Mouse (Mus musculus) liver, embryonic 16.5 days (tissue): ENCODE measurements around the gene Retnlg. TPM values are rescaled to one million over a fixed set of nuclear protein-coding genes. Genes with fewer than 3 reads are reported as not detected.
A peak's percentile ranks its signal among the peaks of the same experiment; 100 is the strongest.

Experiments
- ATAC-seq: fragments of 200-750 bp; cut with Nextera tagmentation; 2 replicates; pipeline ENCODE4 v1.8.0; 2017; ENCODE audit warnings: low read depth, mild to moderate bottlenecking, moderate number of reproducible peaks, moderate library complexity
- H3K27ac ChIP-seq: fragments of 300-500 bp; sonication (generic); 2 replicates; pipeline ENCODE4 v1.5.1; 2014; ENCODE audit warnings: mild to moderate bottlenecking, low read length
- H3K27me3 ChIP-seq: fragments of 300-500 bp; sonication (generic); 2 replicates; pipeline ENCODE4 v1.6.1; 2014; ENCODE audit warnings: low read depth, low read length, mixed read lengths; ENCODE audit not compliant: control insufficient read depth, insufficient read depth
- H3K36me3 ChIP-seq: fragments of 300-500 bp; sonication (generic); 2 replicates; pipeline ENCODE4 v1.6.1; 2014; ENCODE audit warnings: mild to moderate bottlenecking; ENCODE audit not compliant: control insufficient read depth, insufficient read depth
- H3K4me1 ChIP-seq: fragments of 300-500 bp; sonication (generic); 2 replicates; pipeline ENCODE4 v1.6.1; 2014; ENCODE audit warnings: low read depth, low read length, mixed read lengths; ENCODE audit not compliant: control insufficient read depth
- H3K4me2 ChIP-seq: fragments of 300-500 bp; sonication (generic); 2 replicates; pipeline ENCODE4 v1.6.1; 2014; ENCODE audit warnings: low read depth, low read length, mixed read lengths
- H3K4me3 ChIP-seq: fragments of 300-500 bp; sonication (generic); 2 replicates; pipeline ENCODE4 v1.5.1; 2014; ENCODE audit warnings: low read depth, mild to moderate bottlenecking, low read length
- H3K9ac ChIP-seq: fragments of 300-500 bp; sonication (generic); 2 replicates; pipeline ENCODE4 v1.6.1; 2014; ENCODE audit warnings: low read depth, low read length
- H3K9me3 ChIP-seq: fragments of 300-500 bp; sonication (generic); replicated peaks from 2 replicates; pipeline ENCODE4 v1.6.1; 2016; ENCODE audit warnings: low read length; ENCODE audit not compliant: control insufficient read depth
- WGBS: fragments of 180-500 bp; shearing (Covaris S2); extraction: QIAGEN DNeasy Blood & Tissue Kit; methylation state at CpG from one replicate; pipeline ENCODE4 v1.1.7; 2014; ENCODE audit not compliant: insufficient replicate concordance; 5-methylcytosine and 5-hydroxymethylcytosine counted together
- polyA plus RNA-seq: library from polyadenylated mRNA; unstranded; fragments of >200 nt; fragmentation: Nextera tagmentation; extraction: Ambion mirVana; gene quantifications from 2 replicates; pipeline ENCODE4 v1.2.1, GENCODE M21; 2015

Retnlg gene
- polyA plus RNA-seq, 1 experiment from 2014 or later = 25.2 TPM

DNA sequence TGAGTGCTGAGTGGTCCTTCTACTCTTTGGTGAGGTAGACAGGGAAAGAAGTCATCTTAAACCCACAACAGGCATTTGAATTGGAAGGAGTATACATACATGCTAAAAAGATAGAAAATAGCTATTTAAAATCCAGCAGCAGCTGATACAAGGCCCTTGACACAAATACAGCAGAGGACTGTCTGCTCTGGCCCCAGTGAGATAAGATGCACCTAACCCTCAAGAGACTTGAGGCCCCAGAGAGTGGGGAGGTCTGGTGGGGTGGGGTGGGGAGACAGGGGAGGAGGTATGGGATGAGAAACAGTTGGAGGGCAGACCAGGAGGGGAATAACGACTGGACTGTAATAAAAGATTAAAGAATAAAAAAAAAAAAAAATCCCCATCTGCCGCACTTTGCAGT is 4.7 kb upstream of the Retnlg start:
- H3K27ac ChIP-seq = no peak overlapping the region
- no peak overlapping the region for H3K9ac ChIP-seq
- H3K27me3 ChIP-seq = no peaks in the 10 kb centered on the region
- no peak overlapping the region for H3K4me3 ChIP-seq
- peak; percentile 76 for ATAC-seq
- whole genome bisulfite sequencing = 48% methylated on average over 2 of the region's 2 CpGs
- H3K4me1 ChIP-seq = no peaks in the 10 kb centered on the region; the same call in 1 of the 2 replicates
- no peaks in the 10 kb centered on the region for H3K9me3 ChIP-seq
- H3K36me3 ChIP-seq = no peaks in the 10 kb centered on the region
- no peak overlapping the region for H3K4me2 ChIP-seq

DNA sequence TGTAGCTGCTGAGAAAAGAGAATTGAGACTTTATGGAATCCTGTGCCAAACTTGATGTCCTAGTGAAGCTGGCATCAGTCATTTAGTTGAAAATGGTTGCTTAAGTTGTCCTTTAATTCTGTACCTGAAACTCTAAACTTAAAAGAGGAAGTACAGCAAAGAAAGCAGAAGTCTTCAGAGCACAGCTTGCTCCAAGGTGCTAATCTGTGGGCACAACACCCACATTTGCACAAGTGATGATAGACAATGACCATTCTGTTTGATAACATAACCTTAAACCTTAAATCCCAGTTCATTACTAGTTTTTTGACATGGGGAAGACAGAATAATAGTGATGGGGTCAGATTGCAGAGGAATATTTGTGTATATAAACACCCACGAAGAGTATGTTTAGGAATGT is 3.8 kb upstream of the Retnlg start:
- no peak overlapping the region for H3K27ac ChIP-seq
- no peak overlapping the region for H3K9ac ChIP-seq
- H3K4me3 ChIP-seq = no peak overlapping the region
- 54% methylated on average over 1 of the region's 1 CpGs for WGBS
- H3K4me1 ChIP-seq = no peaks in the 10 kb centered on the region; the same call in 1 of the 2 replicates
- H3K27me3 ChIP-seq = no peaks in the 10 kb centered on the region
- no peak for ATAC-seq
- no peaks in the 10 kb centered on the region for H3K9me3 ChIP-seq
- no peaks in the 10 kb centered on the region for H3K36me3 ChIP-seq
- H3K4me2 ChIP-seq = no peak overlapping the region

DNA sequence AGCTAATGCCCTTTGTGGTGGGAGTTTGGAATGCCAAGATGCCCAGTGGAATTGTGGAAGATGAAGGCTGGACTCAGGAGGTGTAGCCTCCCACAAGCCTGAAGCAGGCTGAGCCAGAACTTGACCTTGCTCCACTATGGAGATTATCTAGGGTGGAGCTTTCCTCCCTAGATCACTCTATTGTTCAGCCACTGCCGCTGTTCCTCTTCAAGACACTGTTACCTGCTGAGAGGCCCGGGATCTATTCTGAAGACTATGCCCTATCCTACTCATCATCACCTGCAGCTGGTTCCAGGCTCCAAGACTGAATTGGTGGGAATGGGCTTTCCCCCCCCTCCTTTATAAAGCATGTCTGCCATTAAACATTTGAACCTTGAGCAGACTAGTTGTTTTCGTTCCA is 2.8 kb upstream of the Retnlg start:
- ATAC-seq = no peak
- Histone ChIP-seq H3K36me3 (no peaks in the 10 kb centered on the region), H3K4me1 (no peaks in the 10 kb centered on the region; the same call in 1 of the 2 replicates), H3K4me3 (no peak overlapping the region), H3K9me3 (no peaks in the 10 kb centered on the region), H3K4me2 (no peak overlapping the region), H3K27me3 (no peaks in the 10 kb centered on the region), H3K9ac (no peak overlapping the region), H3K27ac (no peak overlapping the region)
- 58% methylated on average over 3 of the region's 3 CpGs for WGBS

DNA sequence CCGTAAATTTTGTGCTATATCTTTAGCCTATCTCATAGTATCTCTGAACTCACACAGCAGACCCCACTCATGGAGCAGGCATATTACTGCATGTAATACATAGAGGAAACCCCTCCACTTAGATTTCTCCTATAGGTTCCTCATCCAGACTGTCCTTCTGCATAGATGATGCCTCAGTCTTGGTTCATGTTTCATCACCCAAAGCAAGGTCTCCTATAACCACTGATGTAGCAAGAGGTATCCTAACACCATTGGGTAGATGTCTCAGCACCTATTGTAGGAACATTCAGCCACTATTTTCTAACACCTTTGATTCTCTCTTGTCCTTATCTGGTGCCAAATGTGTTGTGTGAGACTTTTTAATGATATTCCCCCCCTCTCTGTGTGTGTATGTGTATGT is 667 bp upstream of the Retnlg start:
- WGBS = 72% methylated on average over 1 of the region's 1 CpGs
- H3K36me3 ChIP-seq = no peaks in the 10 kb centered on the region
- H3K4me3 ChIP-seq = no peak overlapping the region
- H3K4me1 ChIP-seq = no peaks in the 10 kb centered on the region; the same call in 1 of the 2 replicates
- no peaks in the 10 kb centered on the region for H3K9me3 ChIP-seq
- no peak overlapping the region for H3K9ac ChIP-seq
- no peak overlapping the region for H3K4me2 ChIP-seq
- no peaks in the 10 kb centered on the region for H3K27me3 ChIP-seq
- no peak overlapping the region for H3K27ac ChIP-seq
- ATAC-seq = no peak

DNA sequence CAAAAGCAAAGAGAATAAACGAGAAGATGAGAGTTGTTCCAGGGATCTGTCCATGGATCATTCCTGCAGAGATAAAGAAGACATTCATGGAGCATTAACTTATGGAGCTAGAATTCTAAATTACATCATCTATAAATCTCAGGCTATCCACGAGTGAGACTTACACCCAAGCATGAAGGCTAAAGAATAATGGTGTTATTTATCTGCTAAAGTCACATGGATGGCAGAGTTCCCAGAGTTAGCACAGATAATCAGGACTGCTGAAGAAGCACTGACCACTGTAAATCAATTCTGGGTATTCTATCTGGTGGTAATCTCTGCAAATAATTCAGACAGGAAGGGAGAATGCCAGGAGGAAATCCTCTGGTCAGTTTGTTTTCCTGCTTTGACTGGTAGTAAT is 18.3 kb downstream of the Retnlg start:
- Histone ChIP-seq H3K4me3 (no peak overlapping the region), H3K4me1 (no peaks in the 10 kb centered on the region), H3K27me3 (no peaks in the 10 kb centered on the region), H3K9me3 (no peaks in the 10 kb centered on the region), H3K9ac (no peak overlapping the region), H3K27ac (no peak overlapping the region), H3K4me2 (no peak overlapping the region), H3K36me3 (no peaks in the 10 kb centered on the region)
- ATAC-seq = no peak
- 20% methylated on average over 2 of the region's 2 CpGs for WGBS

DNA sequence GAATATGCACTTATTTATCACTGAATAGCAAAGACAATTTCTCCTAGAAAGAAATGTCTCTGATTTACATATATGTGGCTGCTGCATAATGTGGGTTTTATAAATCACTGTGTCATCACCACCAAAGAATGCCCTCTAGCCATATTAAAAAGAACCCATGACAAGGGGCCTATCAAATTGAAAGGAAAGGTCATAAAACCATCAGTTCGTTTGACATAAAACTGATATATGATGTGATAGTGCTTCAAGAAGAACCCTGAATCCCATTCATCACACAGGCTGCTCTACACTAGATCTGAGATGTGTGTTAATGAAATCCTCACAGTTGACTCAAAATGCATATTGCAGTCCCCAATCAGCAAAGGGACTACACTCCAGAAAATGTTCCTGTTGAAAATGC is 27.4 kb downstream of the Retnlg start:
- no peak overlapping the region for H3K27ac ChIP-seq
- H3K4me1 ChIP-seq = no peaks in the 10 kb centered on the region
- no peaks in the 10 kb centered on the region for H3K27me3 ChIP-seq
- no peaks in the 10 kb centered on the region for H3K9me3 ChIP-seq
- WGBS = 53% methylated on average over 1 of the region's 1 CpGs
- no peaks in the 10 kb centered on the region for H3K36me3 ChIP-seq
- H3K4me3 ChIP-seq = no peak overlapping the region
- ATAC-seq = no peak
- no peak overlapping the region for H3K9ac ChIP-seq
- H3K4me2 ChIP-seq = no peak overlapping the region

DNA sequence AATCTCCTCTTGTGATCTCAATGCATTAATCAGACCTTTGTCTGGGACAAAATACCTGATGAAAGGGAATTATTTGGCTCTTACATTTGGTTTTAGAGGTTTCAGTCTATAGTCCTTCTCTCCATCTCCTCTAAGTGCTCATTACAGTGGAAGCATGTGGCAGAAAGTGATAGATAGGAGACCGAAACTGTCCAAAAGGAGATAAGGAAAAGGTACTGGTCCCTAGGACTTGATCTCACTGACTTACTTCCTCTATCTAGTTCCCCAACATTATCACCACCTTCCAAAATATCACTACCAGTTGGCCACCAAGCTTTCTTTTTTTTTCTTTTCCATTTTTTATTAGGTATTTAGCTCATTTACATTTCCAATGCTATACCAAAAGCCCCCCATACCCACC is 38.8 kb downstream of the Retnlg start:
- peak; percentile 56; the same call in 1 of the 2 replicates for ATAC-seq

DNA sequence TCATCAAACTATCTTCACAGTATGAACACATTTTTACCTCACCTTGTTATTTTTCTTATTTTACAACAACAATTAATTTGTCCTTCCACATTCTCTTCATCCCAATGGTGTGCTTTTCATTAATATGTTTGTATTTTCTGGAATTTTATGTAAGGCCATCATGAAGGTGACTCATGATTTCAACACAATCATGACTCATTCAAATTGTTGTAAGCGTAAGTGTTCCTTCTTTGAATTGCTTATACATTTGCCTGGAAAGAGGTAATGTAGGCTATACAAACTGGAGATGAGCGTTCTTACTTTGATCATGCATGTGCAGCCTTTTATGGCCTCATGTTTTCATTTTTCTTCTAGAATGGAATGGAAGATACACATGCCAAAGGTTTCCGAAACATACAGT is 40.8 kb downstream of the Retnlg start:
- WGBS = 71% methylated on average over 3 of the region's 3 CpGs
- ATAC-seq = no peak

More for the DNA sequence above, 38.8 kb downstream of the Retnlg start:
- Histone ChIP-seq H3K36me3 (no peaks in the 10 kb centered on the region), H3K9ac (no peak overlapping the region), H3K4me2 (no peak overlapping the region), H3K4me3 (no peak overlapping the region), H3K4me1 (no peaks in the 10 kb centered on the region), H3K27ac (no peak overlapping the region), H3K27me3 (no peaks in the 10 kb centered on the region), H3K9me3 (no peaks in the 10 kb centered on the region)
- 42% methylated on average over 1 of the region's 1 CpGs for WGBS

DNA sequence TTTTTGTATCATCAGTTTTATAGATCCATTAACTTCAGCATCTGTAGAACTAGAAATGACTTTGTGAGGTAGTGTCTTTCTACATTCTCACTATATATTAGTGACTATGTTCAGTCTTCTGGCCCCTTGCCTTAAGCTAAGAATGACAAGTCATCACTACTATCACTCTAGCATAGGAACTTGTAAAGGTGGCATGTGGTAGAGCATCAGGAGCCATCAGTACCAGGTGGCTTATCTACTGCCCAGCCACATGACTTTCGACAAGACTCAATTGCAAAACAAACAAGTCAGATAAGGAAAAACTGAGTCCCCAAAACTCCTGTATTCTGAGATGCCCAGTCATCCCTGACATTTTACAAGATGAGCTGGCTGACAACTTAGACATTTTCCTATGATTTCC is 51.3 kb downstream of the Retnlg start:
- Histone ChIP-seq H3K4me1 (no peaks in the 10 kb centered on the region), H3K4me3 (no peak overlapping the region), H3K27ac (no peak overlapping the region), H3K9me3 (no peaks in the 10 kb centered on the region), H3K9ac (no peak overlapping the region), H3K27me3 (no peaks in the 10 kb centered on the region), H3K4me2 (no peak overlapping the region), H3K36me3 (peaks cover 3% of the 10 kb centered on the region; the same call in 1 of the 2 replicates)
- WGBS = 20% methylated on average over 1 of the region's 1 CpGs
- peak; percentile 75 for ATAC-seq

More for the DNA sequence above, 40.8 kb downstream of the Retnlg start:
- no peak overlapping the region for H3K9ac ChIP-seq
- no peaks in the 10 kb centered on the region for H3K36me3 ChIP-seq
- H3K4me1 ChIP-seq = no peaks in the 10 kb centered on the region
- H3K9me3 ChIP-seq = no peaks in the 10 kb centered on the region
- no peaks in the 10 kb centered on the region for H3K27me3 ChIP-seq
- no peak overlapping the region for H3K4me2 ChIP-seq
- H3K27ac ChIP-seq = no peak overlapping the region
- no peak overlapping the region for H3K4me3 ChIP-seq
